Mouse (Mus musculus) A20 (cell line): ENCODE measurements around the gene Tmem258.

Source experiments
- DNase-seq: peaks from one replicate; pipeline ENCODE4 v3.0.0-alpha.2; 2011; ENCODE audit warnings: low read depth, low spot score

The Tmem258 gene

GRCm38 (mm10) chr19:10184096-10184495, 19.7 kb upstream of the Tmem258 start:
- no peak for DNase-seq

GRCm38 (mm10) chr19:10185876-10186275, 17.9 kb upstream of the Tmem258 start:
- no peak for DNase-seq

GRCm38 (mm10) chr19:10186569-10186968, 17.2 kb upstream of the Tmem258 start:
- no peak for DNase-seq

- DNase-seq: no peak
These were observed 15.5 kb upstream of the Tmem258 start for GRCm38 (mm10) chr19:10188281-10188811.

- no peak for DNase-seq
These were observed 14.8 kb upstream of the Tmem258 start for GRCm38 (mm10) chr19:10189022-10189421.

- no peak for DNase-seq
These were observed 13.9 kb upstream of the Tmem258 start for GRCm38 (mm10) chr19:10189940-10190339.

GRCm38 (mm10) chr19:10190796-10191195, 13.0 kb upstream of the Tmem258 start:
- DNase-seq: peak; percentile 60

- no peak for DNase-seq
These were observed 12.5 kb upstream of the Tmem258 start for GRCm38 (mm10) chr19:10191326-10191725.

GRCm38 (mm10) chr19:10194337-10194736, 9.5 kb upstream of the Tmem258 start:
- no peak for DNase-seq

- DNase-seq: no peak
These were observed 8.6 kb upstream of the Tmem258 start for GRCm38 (mm10) chr19:10195252-10195651.

GRCm38 (mm10) chr19:10197130-10197529, 6.7 kb upstream of the Tmem258 start:
- DNase-seq: no peak

- DNase-seq: no peak
These were observed 5.5 kb upstream of the Tmem258 start for GRCm38 (mm10) chr19:10198286-10198685.

GRCm38 (mm10) chr19:10198723-10199122, 5.1 kb upstream of the Tmem258 start:
- DNase-seq: peak; percentile 82

- DNase-seq: no peak
These were observed 517 bp upstream of the Tmem258 start for GRCm38 (mm10) chr19:10203146-10203847.

GRCm38 (mm10) chr19:10204616-10205001, 795 bp downstream of the Tmem258 start:
- peak; percentile 65 for DNase-seq

- DNase-seq: no peak
These were observed 1.2 kb downstream of the Tmem258 start for GRCm38 (mm10) chr19:10205051-10205450.

- DNase-seq: no peak
These were observed 5.0 kb downstream of the Tmem258 start for GRCm38 (mm10) chr19:10208851-10209250.

GRCm38 (mm10) chr19:10210885-10211284, 7.1 kb downstream of the Tmem258 start:
- no peak for DNase-seq

GRCm38 (mm10) chr19:10213796-10214471, 10.1 kb downstream of the Tmem258 start:
- no peak for DNase-seq

GRCm38 (mm10) chr19:10216101-10216500, 12.3 kb downstream of the Tmem258 start:
- no peak for DNase-seq

- peak; percentile 53 for DNase-seq
These were observed 15.3 kb downstream of the Tmem258 start for GRCm38 (mm10) chr19:10219108-10219507.

GRCm38 (mm10) chr19:10219593-10219992, 15.8 kb downstream of the Tmem258 start:
- no peak for DNase-seq

- DNase-seq: no peak
These were observed 17.8 kb downstream of the Tmem258 start for GRCm38 (mm10) chr19:10221585-10221984.
